Mouse (Mus musculus): ENCODE results near the gene Rabgap1l. TPM values are rescaled to one million over a fixed set of nuclear protein-coding genes. Genes with fewer than 3 reads are reported as not detected.

The Rabgap1l gene
- polyA plus RNA-seq, 1 experiment: 37.1 TPM

DNA sequence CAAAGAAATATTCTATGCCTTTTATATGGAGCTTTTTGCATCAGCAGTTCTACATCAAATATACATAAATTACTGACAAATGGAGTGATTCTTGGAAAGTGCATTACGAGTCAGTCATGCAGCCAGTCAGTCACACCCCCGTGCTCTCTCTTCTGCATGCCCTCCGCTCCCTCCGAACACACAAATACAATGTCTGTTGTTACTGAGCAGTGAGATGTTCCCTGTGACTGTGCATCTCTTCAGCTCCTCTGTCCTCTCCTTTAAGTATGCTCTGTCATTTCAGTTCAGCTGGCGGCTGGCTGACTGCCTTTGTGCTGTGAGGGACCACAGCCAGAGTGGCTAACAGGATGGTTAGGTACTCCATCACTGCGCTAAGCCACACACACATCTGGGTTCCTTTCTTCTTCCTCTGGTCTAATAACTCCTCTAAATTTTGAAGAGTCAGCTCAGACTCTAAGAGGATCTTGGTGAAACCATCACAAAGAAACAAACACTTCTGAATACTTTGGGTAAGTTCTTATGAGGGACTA is 488.0 kb downstream of the Rabgap1l start:
- TF ChIP-seq EP300 (IDR thresholded peaks at IDR 0.05; ENCODE audit: insufficient read depth, low read depth, low read length) (no peak), POLR2A (IDR thresholded peaks at IDR 0.05; ENCODE audit: insufficient read depth, low read length) (no peak), CTCF (IDR thresholded peaks at IDR 0.05; ENCODE audit: low read depth, low read length) (no peak)
- H3K9ac ChIP-seq (ENCODE audit: low read depth, poor library complexity, severe bottlenecking): no peak overlapping the region
- no peaks in the 10 kb centered on the region for H3K27me3 ChIP-seq (ENCODE audit: control insufficient read depth, insufficient read depth, low read length, poor library complexity, severe bottlenecking)
- no peaks in the 10 kb centered on the region for H3K4me1 ChIP-seq (ENCODE audit: control insufficient read depth, insufficient read depth, low read length)
- H3K36me3 ChIP-seq (ENCODE audit: control insufficient read depth, insufficient read depth, low read length, poor library complexity, severe bottlenecking): no peaks in the 10 kb centered on the region
- no peak overlapping the region for H3K27ac ChIP-seq (ENCODE audit: insufficient read depth, low read length)
- H3K9me3 ChIP-seq (replicated peaks; ENCODE audit: control insufficient read depth, insufficient read depth, low read length, poor library complexity, severe bottlenecking): no peaks in the 10 kb centered on the region
- H3K4me3 ChIP-seq (ENCODE audit: low read depth, low read length): no peak overlapping the region

- H3K27ac ChIP-seq (ENCODE audit: insufficient read depth, low read length): no peak overlapping the region
- no peak overlapping the region for H3K4me3 ChIP-seq (ENCODE audit: low read depth, low read length)
- TF ChIP-seq CTCF (IDR thresholded peaks at IDR 0.05; ENCODE audit: low read depth, low read length) (no peak), POLR2A (IDR thresholded peaks at IDR 0.05; ENCODE audit: insufficient read depth, low read length) (no peak), EP300 (IDR thresholded peaks at IDR 0.05; ENCODE audit: insufficient read depth, low read depth, low read length) (no peak)
- no peak overlapping the region for H3K9ac ChIP-seq (ENCODE audit: low read depth, poor library complexity, severe bottlenecking)
- no peaks in the 10 kb centered on the region for H3K4me1 ChIP-seq (ENCODE audit: control insufficient read depth, insufficient read depth, low read length)
- H3K9me3 ChIP-seq (replicated peaks; ENCODE audit: control insufficient read depth, insufficient read depth, low read length, poor library complexity, severe bottlenecking): no peaks in the 10 kb centered on the region
- H3K36me3 ChIP-seq (ENCODE audit: control insufficient read depth, insufficient read depth, low read length, poor library complexity, severe bottlenecking): no peaks in the 10 kb centered on the region
- H3K27me3 ChIP-seq (ENCODE audit: control insufficient read depth, insufficient read depth, low read length, poor library complexity, severe bottlenecking): no peaks in the 10 kb centered on the region
These were observed 490.7 kb downstream of the Rabgap1l start for GRCm38 (mm10) chr1:160302268-160302667.

DNA sequence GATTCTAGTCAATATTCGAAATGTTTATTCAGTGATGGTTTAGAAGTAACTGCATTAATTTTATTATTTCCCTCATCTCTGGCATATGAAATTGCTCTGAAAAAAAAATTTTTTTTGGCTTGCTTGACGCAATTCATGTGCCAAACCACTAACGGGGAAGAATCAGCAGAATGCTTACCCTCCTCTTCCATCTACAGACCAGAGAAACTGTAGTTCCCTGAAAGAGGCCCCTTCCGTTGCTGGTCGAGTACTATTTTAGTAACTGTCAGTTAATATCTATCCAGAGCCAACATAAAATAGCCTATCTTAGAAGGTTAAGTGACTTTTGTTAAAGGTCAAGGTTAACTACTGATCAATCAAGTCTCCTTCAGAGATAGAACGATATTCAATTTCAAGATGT is 491.9 kb downstream of the Rabgap1l start:
- Histone ChIP-seq H3K27me3 (ENCODE audit: control insufficient read depth, insufficient read depth, low read length, poor library complexity, severe bottlenecking) (no peaks in the 10 kb centered on the region), H3K36me3 (ENCODE audit: control insufficient read depth, insufficient read depth, low read length, poor library complexity, severe bottlenecking) (no peaks in the 10 kb centered on the region), H3K4me3 (ENCODE audit: low read depth, low read length) (no peak overlapping the region), H3K9me3 (replicated peaks; ENCODE audit: control insufficient read depth, insufficient read depth, low read length, poor library complexity, severe bottlenecking) (no peaks in the 10 kb centered on the region), H3K4me1 (ENCODE audit: control insufficient read depth, insufficient read depth, low read length) (no peaks in the 10 kb centered on the region), H3K9ac (ENCODE audit: low read depth, poor library complexity, severe bottlenecking) (no peak overlapping the region), H3K27ac (ENCODE audit: insufficient read depth, low read length) (no peak overlapping the region)
- TF ChIP-seq POLR2A (IDR thresholded peaks at IDR 0.05; ENCODE audit: insufficient read depth, low read length) (no peak), EP300 (IDR thresholded peaks at IDR 0.05; ENCODE audit: insufficient read depth, low read depth, low read length) (no peak), CTCF (IDR thresholded peaks at IDR 0.05; ENCODE audit: low read depth, low read length) (no peak)

GRCm38 (mm10) chr1:160300704-160301103 is 492.3 kb downstream of the Rabgap1l start:
- Histone ChIP-seq H3K4me1 (ENCODE audit: control insufficient read depth, insufficient read depth, low read length) (no peaks in the 10 kb centered on the region), H3K27ac (ENCODE audit: insufficient read depth, low read length) (no peak overlapping the region), H3K9ac (ENCODE audit: low read depth, poor library complexity, severe bottlenecking) (no peak overlapping the region), H3K4me3 (ENCODE audit: low read depth, low read length) (no peak overlapping the region), H3K27me3 (ENCODE audit: control insufficient read depth, insufficient read depth, low read length, poor library complexity, severe bottlenecking) (no peaks in the 10 kb centered on the region), H3K36me3 (ENCODE audit: control insufficient read depth, insufficient read depth, low read length, poor library complexity, severe bottlenecking) (no peaks in the 10 kb centered on the region), H3K9me3 (replicated peaks; ENCODE audit: control insufficient read depth, insufficient read depth, low read length, poor library complexity, severe bottlenecking) (no peaks in the 10 kb centered on the region)
- TF ChIP-seq CTCF (IDR thresholded peaks at IDR 0.05; ENCODE audit: low read depth, low read length): no peak
- no peak for TF ChIP-seq EP300 (IDR thresholded peaks at IDR 0.05; ENCODE audit: insufficient read depth, low read depth, low read length)
- no peak for TF ChIP-seq POLR2A (IDR thresholded peaks at IDR 0.05; ENCODE audit: insufficient read depth, low read length)

DNA sequence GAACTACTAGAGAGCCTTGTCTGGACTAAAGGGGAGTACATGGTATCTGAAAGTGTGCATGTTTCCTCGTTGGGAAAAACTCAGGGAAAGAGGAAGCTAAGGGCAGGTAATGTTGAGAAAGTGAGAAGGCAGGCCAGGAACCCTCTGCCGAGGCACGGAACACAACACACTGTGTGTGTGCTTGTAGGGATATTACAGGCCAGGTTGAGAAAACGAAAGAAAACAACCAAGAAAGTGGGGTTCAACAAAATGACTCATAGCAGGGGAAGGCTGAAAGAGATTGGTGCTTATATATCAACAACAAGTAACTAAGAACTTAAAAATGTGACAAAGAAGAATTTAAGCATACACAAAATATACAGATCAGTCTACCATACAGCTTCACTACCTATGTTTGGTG is 493.0 kb downstream of the Rabgap1l start:
- Histone ChIP-seq H3K36me3 (ENCODE audit: control insufficient read depth, insufficient read depth, low read length, poor library complexity, severe bottlenecking) (no peaks in the 10 kb centered on the region), H3K9me3 (replicated peaks; ENCODE audit: control insufficient read depth, insufficient read depth, low read length, poor library complexity, severe bottlenecking) (no peaks in the 10 kb centered on the region), H3K4me3 (ENCODE audit: low read depth, low read length) (no peak overlapping the region), H3K27me3 (ENCODE audit: control insufficient read depth, insufficient read depth, low read length, poor library complexity, severe bottlenecking) (no peaks in the 10 kb centered on the region), H3K9ac (ENCODE audit: low read depth, poor library complexity, severe bottlenecking) (no peak overlapping the region), H3K4me1 (ENCODE audit: control insufficient read depth, insufficient read depth, low read length) (no peaks in the 10 kb centered on the region), H3K27ac (ENCODE audit: insufficient read depth, low read length) (no peak overlapping the region)
- no peak for TF ChIP-seq EP300 (IDR thresholded peaks at IDR 0.05; ENCODE audit: insufficient read depth, low read depth, low read length)
- no peak for TF ChIP-seq CTCF (IDR thresholded peaks at IDR 0.05; ENCODE audit: low read depth, low read length)
- no peak for TF ChIP-seq POLR2A (IDR thresholded peaks at IDR 0.05; ENCODE audit: insufficient read depth, low read length)

DNA sequence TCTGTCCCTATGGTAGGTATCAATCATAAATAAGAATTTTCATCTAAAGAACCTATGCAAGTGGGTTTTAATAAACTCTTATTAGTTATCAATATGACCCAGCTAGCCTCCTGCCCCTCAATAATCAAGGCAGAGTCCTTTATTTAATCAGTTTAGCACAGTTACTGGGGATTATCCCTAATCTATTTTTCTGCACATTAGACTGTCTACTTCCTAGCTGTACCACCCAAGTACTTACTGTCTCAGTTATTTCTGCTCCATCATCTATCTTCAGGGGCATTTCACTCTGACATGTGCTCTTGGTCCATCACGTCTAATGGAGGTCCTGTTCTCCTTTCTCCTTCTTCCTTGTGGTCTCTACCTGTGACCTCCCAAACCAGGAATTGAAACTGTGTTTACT is 494.1 kb downstream of the Rabgap1l start:
- Histone ChIP-seq H3K9ac (ENCODE audit: low read depth, poor library complexity, severe bottlenecking) (no peak overlapping the region), H3K27ac (ENCODE audit: insufficient read depth, low read length) (no peak overlapping the region), H3K9me3 (replicated peaks; ENCODE audit: control insufficient read depth, insufficient read depth, low read length, poor library complexity, severe bottlenecking) (no peaks in the 10 kb centered on the region), H3K27me3 (ENCODE audit: control insufficient read depth, insufficient read depth, low read length, poor library complexity, severe bottlenecking) (no peaks in the 10 kb centered on the region), H3K4me3 (ENCODE audit: low read depth, low read length) (no peak overlapping the region), H3K4me1 (ENCODE audit: control insufficient read depth, insufficient read depth, low read length) (no peaks in the 10 kb centered on the region), H3K36me3 (ENCODE audit: control insufficient read depth, insufficient read depth, low read length, poor library complexity, severe bottlenecking) (no peaks in the 10 kb centered on the region)
- TF ChIP-seq POLR2A (IDR thresholded peaks at IDR 0.05; ENCODE audit: insufficient read depth, low read length): no peak
- TF ChIP-seq EP300 (IDR thresholded peaks at IDR 0.05; ENCODE audit: insufficient read depth, low read depth, low read length): no peak
- no peak for TF ChIP-seq CTCF (IDR thresholded peaks at IDR 0.05; ENCODE audit: low read depth, low read length)
